Mouse (Mus musculus): ENCODE measurements around the gene Galnt11. TPM values are rescaled to one million over a fixed set of nuclear protein-coding genes. Genes with fewer than 3 reads are reported as not detected.
"Not testable (repeated sequence)": the region's sequence is repeated elsewhere in the genome, so short reads cannot be mapped to it uniquely, and the experiment has no call there.

Gene Galnt11
- total RNA-seq (2012; rRNA removed) (8.7 and 10.1 TPM in 2 replicates), total RNA-seq (2014; rRNA removed) (11.1 and 12.9 TPM in 2 replicates), polyA plus RNA-seq (2012; ENCODE audit: insufficient read length, low read depth) (7.9 and 9.2 TPM in 2 replicates)

DNA sequence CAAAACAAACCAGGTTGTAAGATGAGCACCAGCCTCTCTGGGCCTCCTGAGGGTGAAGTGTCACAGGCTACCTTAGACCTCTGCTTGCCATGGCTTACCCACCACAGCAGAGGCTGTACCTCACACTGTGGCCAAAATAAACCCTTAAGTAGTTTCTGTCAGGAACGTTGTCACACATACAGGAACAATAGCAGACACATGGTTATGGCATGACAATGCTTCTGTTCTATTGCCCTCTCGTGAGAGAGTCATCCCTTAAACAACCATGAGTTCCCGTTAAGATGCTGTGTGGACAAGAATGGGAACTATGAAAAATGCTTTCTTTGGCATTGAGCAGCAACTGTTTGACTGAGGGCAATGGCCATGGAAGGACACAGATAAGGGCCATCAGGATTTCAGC is at the start of gene Galnt11:
Gene Galnt11, plus strand, starts transcription at position 301 of the 400 bp plus-strand sequence.
- H3K4me3 ChIP-seq (replicated peaks in 1 of 3; ENCODE audit: low read depth in 2 of 3, low read length in 2 of 3, poor library complexity in 1 of 3) = peak within 1 kb of the TSS; percentile 64 to 68 (median 67)
- in situ Hi-C loops (cut with MboI; ENCODE audit: low pct_ligation_motif_present, low pct_unique_long_range_greater_than_20kb, low sequenced_read_pairs) = no loop called here
- DNase-seq (ENCODE audit: extremely low read depth) = no peak
- peaks cover 21% of the 10 kb centered on the region for H3K79me2 ChIP-seq (replicated peaks; ENCODE audit: control insufficient read depth, extremely low read depth, insufficient read depth, poor library complexity, severe bottlenecking)
- TF ChIP-seq RCOR1 (conservative IDR thresholded peaks at IDR 0.05; ENCODE audit: low read depth, low read length) = no peak
- TF ChIP-seq UBTF (IDR thresholded peaks at IDR 0.05; ENCODE audit: low read depth, low read length) = no peak
- no peak for TF ChIP-seq ELF1 (IDR thresholded peaks at IDR 0.05; ENCODE audit: low read depth, low read length)
- no peak for TF ChIP-seq ZNF384 (IDR thresholded peaks at IDR 0.05; ENCODE audit: low read depth, low read length)
- no peak for TF ChIP-seq MAFK (IDR thresholded peaks at IDR 0.05; ENCODE audit: insufficient replicate concordance, low read length)
- H3K4me2 ChIP-seq (ENCODE audit: insufficient read depth, low read depth, poor library complexity, severe bottlenecking) = no peak within 1 kb of the TSS
- H3K36me3 ChIP-seq (replicated peaks in 1 of 2; ENCODE audit: control insufficient read depth in 1 of 2, insufficient read depth in 1 of 2, low read length in 1 of 2) = peaks cover 0 to 9% of the 10 kb centered on the region in 2 experiments
- H3K27me3 ChIP-seq (replicated peaks) = no peaks in the 10 kb centered on the region
- dilution Hi-C loops (cut with MboI; ENCODE audit: extremely low pct_ligation_motif_present, extremely low pct_unique_long_range_greater_than_20kb, low sequenced_read_pairs) = no loop called here
- no peaks in the 10 kb centered on the region for H3K9me3 ChIP-seq (replicated peaks; ENCODE audit: low read length)
- peak within 1 kb of the TSS; percentile 60; the same call in 1 of the 2 replicates for H3K9ac ChIP-seq (ENCODE audit: insufficient read depth, low read depth)
- peaks cover 5 to 22% of the 10 kb centered on the region in 2 experiments; a peak in 3 of 4 replicates for H3K4me1 ChIP-seq (ENCODE audit: control insufficient read depth in 1 of 2, insufficient read depth in 2 of 2)
- H3K27ac ChIP-seq (ENCODE audit: insufficient read depth, low read depth) = no peak within 1 kb of the TSS

DNA sequence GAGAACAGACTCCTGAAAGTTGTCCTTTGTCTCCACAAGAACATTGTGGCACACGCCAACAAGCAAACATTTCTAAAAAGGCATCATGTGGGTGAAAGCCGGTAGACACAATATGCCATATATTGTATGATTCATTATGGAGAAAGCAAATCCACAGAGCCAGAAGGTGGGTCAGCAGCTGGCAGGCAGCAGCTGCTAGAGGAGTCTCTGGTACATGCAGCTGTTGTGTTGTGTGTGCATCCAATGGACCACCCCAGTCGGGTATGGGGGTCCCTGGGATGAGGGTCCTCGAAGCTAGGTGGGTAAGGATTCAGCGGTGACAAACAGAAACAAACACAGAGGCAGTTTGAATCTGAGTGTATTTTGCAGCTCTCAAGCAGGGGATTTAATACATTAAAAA is 43.8 kb upstream of the Galnt11 start:
- H3K9me3 ChIP-seq (replicated peaks; ENCODE audit: low read length); H3K27ac ChIP-seq (ENCODE audit: insufficient read depth, low read depth); H3K4me3 ChIP-seq (replicated peaks in 1 of 3; ENCODE audit: low read depth in 2 of 3, low read length in 2 of 3, poor library complexity in 1 of 3); in situ Hi-C loops (cut with MboI; ENCODE audit: low pct_ligation_motif_present, low pct_unique_long_range_greater_than_20kb, low sequenced_read_pairs); H3K36me3 ChIP-seq (replicated peaks in 1 of 2; ENCODE audit: control insufficient read depth in 1 of 2, insufficient read depth in 1 of 2, low read length in 1 of 2); H3K4me1 ChIP-seq (ENCODE audit: control insufficient read depth in 1 of 2, insufficient read depth in 2 of 2); H3K79me2 ChIP-seq (replicated peaks; ENCODE audit: control insufficient read depth, extremely low read depth, insufficient read depth, poor library complexity, severe bottlenecking); dilution Hi-C loops (cut with MboI; ENCODE audit: extremely low pct_ligation_motif_present, extremely low pct_unique_long_range_greater_than_20kb, low sequenced_read_pairs); H3K4me2 ChIP-seq (ENCODE audit: insufficient read depth, low read depth, poor library complexity, severe bottlenecking); DNase-seq (ENCODE audit: extremely low read depth); H3K27me3 ChIP-seq (replicated peaks); H3K9ac ChIP-seq (ENCODE audit: insufficient read depth, low read depth): not testable (repeated sequence)

DNA sequence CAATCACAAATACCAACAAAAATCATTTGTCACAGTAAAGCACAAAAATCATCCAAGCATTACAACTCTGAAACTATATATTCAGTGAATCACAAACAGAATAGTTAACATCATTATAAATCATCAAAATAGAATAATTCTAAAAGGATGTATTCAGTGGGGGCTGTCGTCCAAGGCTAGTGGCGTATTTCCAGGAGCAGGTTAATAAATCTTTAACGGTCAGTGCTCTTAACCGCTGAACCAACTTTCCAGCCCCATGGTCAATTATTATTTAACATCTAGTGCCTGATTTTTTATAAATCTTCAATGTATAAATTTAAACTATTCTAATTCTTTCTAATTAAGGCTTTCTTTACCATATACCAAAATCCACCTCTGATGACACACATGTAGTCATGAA is 43.2 kb upstream of the Galnt11 start:
- H3K9me3 ChIP-seq (replicated peaks; ENCODE audit: low read length); H3K4me3 ChIP-seq (replicated peaks in 1 of 3; ENCODE audit: low read depth in 2 of 3, low read length in 2 of 3, poor library complexity in 1 of 3); H3K4me2 ChIP-seq (ENCODE audit: insufficient read depth, low read depth, poor library complexity, severe bottlenecking); DNase-seq (ENCODE audit: extremely low read depth); in situ Hi-C loops (cut with MboI; ENCODE audit: low pct_ligation_motif_present, low pct_unique_long_range_greater_than_20kb, low sequenced_read_pairs); H3K36me3 ChIP-seq (replicated peaks in 1 of 2; ENCODE audit: control insufficient read depth in 1 of 2, insufficient read depth in 1 of 2, low read length in 1 of 2); H3K27ac ChIP-seq (ENCODE audit: insufficient read depth, low read depth); H3K4me1 ChIP-seq (ENCODE audit: control insufficient read depth in 1 of 2, insufficient read depth in 2 of 2); H3K27me3 ChIP-seq (replicated peaks); dilution Hi-C loops (cut with MboI; ENCODE audit: extremely low pct_ligation_motif_present, extremely low pct_unique_long_range_greater_than_20kb, low sequenced_read_pairs); H3K79me2 ChIP-seq (replicated peaks; ENCODE audit: control insufficient read depth, extremely low read depth, insufficient read depth, poor library complexity, severe bottlenecking); H3K9ac ChIP-seq (ENCODE audit: insufficient read depth, low read depth): not testable (repeated sequence)

DNA sequence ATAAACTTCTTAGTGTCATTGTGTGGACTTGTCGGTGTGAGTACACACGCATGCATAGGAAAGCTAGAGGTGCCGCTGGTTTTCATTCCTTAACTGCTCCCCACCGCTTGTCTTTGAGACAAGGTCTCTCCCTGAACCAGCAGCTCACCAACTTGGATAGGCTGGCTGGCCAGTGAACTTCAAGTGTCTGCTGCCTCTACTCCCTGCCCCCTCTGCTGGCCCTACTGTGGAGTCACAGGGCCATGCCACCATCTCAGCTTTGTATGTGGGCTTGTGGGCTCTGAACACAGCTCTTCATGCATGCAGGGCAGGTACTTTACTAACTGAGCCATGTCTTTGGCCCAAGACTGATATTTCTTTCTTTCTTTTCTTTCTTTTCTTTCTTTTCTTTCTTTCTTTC is 42.4 kb upstream of the Galnt11 start:
- TF ChIP-seq MAFK (IDR thresholded peaks at IDR 0.05; ENCODE audit: insufficient replicate concordance, low read length) = no peak
- TF ChIP-seq TBP (conservative IDR thresholded peaks at IDR 0.05; ENCODE audit: low read depth, low read length) = no peak
- TF ChIP-seq CTCF (conservative IDR thresholded peaks at IDR 0.05 in 1 of 2, IDR thresholded peaks at IDR 0.05 in 1 of 2; ENCODE audit: low read depth in 2 of 2, low read length in 2 of 2) = peak in 1 of 2 experiments; percentile 45; a peak in 2 of 4 replicates
- TF ChIP-seq RAD21 (IDR thresholded peaks at IDR 0.05; ENCODE audit: low read depth, low read length) = peak; percentile 11
- peak; percentile 45 for TF ChIP-seq SMC3 (IDR thresholded peaks at IDR 0.05; ENCODE audit: low read depth, low read length)
- Histone ChIP-seq H3K9me3 (replicated peaks; ENCODE audit: low read length) (no peaks in the 10 kb centered on the region), H3K9ac (ENCODE audit: insufficient read depth, low read depth) (no peak overlapping the region), H3K79me2 (replicated peaks; ENCODE audit: control insufficient read depth, extremely low read depth, insufficient read depth, poor library complexity, severe bottlenecking) (no peaks in the 10 kb centered on the region), H3K4me1 (ENCODE audit: control insufficient read depth in 1 of 2, insufficient read depth in 2 of 2) (peaks cover 4 to 17% of the 10 kb centered on the region in 2 experiments; a peak in 3 of 4 replicates), H3K27me3 (replicated peaks) (no peaks in the 10 kb centered on the region), H3K36me3 (replicated peaks in 1 of 2; ENCODE audit: control insufficient read depth in 1 of 2, insufficient read depth in 1 of 2, low read length in 1 of 2) (no peaks in the 10 kb centered on the region), H3K4me2 (ENCODE audit: insufficient read depth, low read depth, poor library complexity, severe bottlenecking) (no peak overlapping the region), H3K4me3 (replicated peaks in 1 of 3; ENCODE audit: low read depth in 2 of 3, low read length in 2 of 3, poor library complexity in 1 of 3) (no peak overlapping the region), H3K27ac (ENCODE audit: insufficient read depth, low read depth) (no peak overlapping the region)
- dilution Hi-C loops (cut with MboI; ENCODE audit: extremely low pct_ligation_motif_present, extremely low pct_unique_long_range_greater_than_20kb, low sequenced_read_pairs) = no loop called here
- in situ Hi-C loops (cut with MboI; ENCODE audit: low pct_ligation_motif_present, low pct_unique_long_range_greater_than_20kb, low sequenced_read_pairs) = no loop called here
- DNase-seq (ENCODE audit: extremely low read depth) = peak; percentile 33

Measured in CH12.LX (cell line).